Mouse (Mus musculus): ENCODE results near the gene Chsy1. TPM values are rescaled to one million over a fixed set of nuclear protein-coding genes. Genes with fewer than 3 reads are reported as not detected.

Chsy1 gene
- polyA plus RNA-seq, 1 experiment: not detected

- WGBS: 57% methylated on average over 7 of the region's 7 CpGs
- no peak overlapping the region for H3K4me3 ChIP-seq (ENCODE audit: insufficient read depth, low read depth, low read length)
- no peak for TF ChIP-seq CTCF (IDR thresholded peaks at IDR 0.05; ENCODE audit: insufficient read depth, low read depth, low read length)
- TF ChIP-seq POLR2A (IDR thresholded peaks at IDR 0.05; ENCODE audit: insufficient read depth, low read depth, low read length): no peak
- no peak overlapping the region for H3K27ac ChIP-seq (ENCODE audit: insufficient read depth, low read depth, low read length)
- H3K4me1 ChIP-seq (ENCODE audit: control insufficient read depth, insufficient read depth, low read length): peaks cover 3% of the 10 kb centered on the region
Observed at GRCm38 (mm10) chr7:66106581-66107056, 2.7 kb upstream of the Chsy1 start.

GRCm38 (mm10) chr7:66107206-66107605, 2.1 kb upstream of the Chsy1 start:
- 78% methylated on average over 11 of the region's 11 CpGs for WGBS
- no peak for TF ChIP-seq POLR2A (IDR thresholded peaks at IDR 0.05; ENCODE audit: insufficient read depth, low read depth, low read length)
- no peak for TF ChIP-seq CTCF (IDR thresholded peaks at IDR 0.05; ENCODE audit: insufficient read depth, low read depth, low read length)
- Histone ChIP-seq H3K4me1 (ENCODE audit: control insufficient read depth, insufficient read depth, low read length) (peaks cover 3% of the 10 kb centered on the region), H3K27ac (ENCODE audit: insufficient read depth, low read depth, low read length) (no peak overlapping the region), H3K4me3 (ENCODE audit: insufficient read depth, low read depth, low read length) (no peak overlapping the region)

GRCm38 (mm10) chr7:66107930-66108329, 1.4 kb upstream of the Chsy1 start:
- H3K27ac ChIP-seq (ENCODE audit: insufficient read depth, low read depth, low read length): no peak overlapping the region
- H3K4me1 ChIP-seq (ENCODE audit: control insufficient read depth, insufficient read depth, low read length): peaks cover 3% of the 10 kb centered on the region
- WGBS: 9% methylated on average over 7 of the region's 7 CpGs
- TF ChIP-seq POLR2A (IDR thresholded peaks at IDR 0.05; ENCODE audit: insufficient read depth, low read depth, low read length) (no peak), CTCF (IDR thresholded peaks at IDR 0.05; ENCODE audit: insufficient read depth, low read depth, low read length) (no peak)
- H3K4me3 ChIP-seq (ENCODE audit: insufficient read depth, low read depth, low read length): no peak overlapping the region

GRCm38 (mm10) chr7:66109855-66110635, 730 bp downstream of the Chsy1 start:
- 6% methylated on average over 77 of the region's 77 CpGs for WGBS
- H3K4me1 ChIP-seq (ENCODE audit: control insufficient read depth, insufficient read depth, low read length): peaks cover 3% of the 10 kb centered on the region
- no peak for TF ChIP-seq POLR2A (IDR thresholded peaks at IDR 0.05; ENCODE audit: insufficient read depth, low read depth, low read length)
- no peak for TF ChIP-seq CTCF (IDR thresholded peaks at IDR 0.05; ENCODE audit: insufficient read depth, low read depth, low read length)
- peak overlapping the region; percentile 78 for H3K4me3 ChIP-seq (ENCODE audit: insufficient read depth, low read depth, low read length)
- peak overlapping the region; percentile 68 for H3K27ac ChIP-seq (ENCODE audit: insufficient read depth, low read depth, low read length)

- WGBS: 5% methylated on average over 10 of the region's 10 CpGs
- TF ChIP-seq POLR2A (IDR thresholded peaks at IDR 0.05; ENCODE audit: insufficient read depth, low read depth, low read length): no peak
- no peak for TF ChIP-seq CTCF (IDR thresholded peaks at IDR 0.05; ENCODE audit: insufficient read depth, low read depth, low read length)
- Histone ChIP-seq H3K4me1 (ENCODE audit: control insufficient read depth, insufficient read depth, low read length) (peaks cover 4% of the 10 kb centered on the region), H3K27ac (ENCODE audit: insufficient read depth, low read depth, low read length) (peak overlapping the region; percentile 68), H3K4me3 (ENCODE audit: insufficient read depth, low read depth, low read length) (peak overlapping the region; percentile 78)
Observed at GRCm38 (mm10) chr7:66110636-66111112, 1.4 kb downstream of the Chsy1 start.

- no peak overlapping the region for H3K27ac ChIP-seq (ENCODE audit: insufficient read depth, low read depth, low read length)
- TF ChIP-seq POLR2A (IDR thresholded peaks at IDR 0.05; ENCODE audit: insufficient read depth, low read depth, low read length): no peak
- TF ChIP-seq CTCF (IDR thresholded peaks at IDR 0.05; ENCODE audit: insufficient read depth, low read depth, low read length): no peak
- 38% methylated on average over 10 of the region's 10 CpGs for WGBS
Observed at GRCm38 (mm10) chr7:66111211-66111610, 1.9 kb downstream of the Chsy1 start.

GRCm38 (mm10) chr7:66113561-66113960, 4.2 kb downstream of the Chsy1 start:
- no peak for TF ChIP-seq POLR2A (IDR thresholded peaks at IDR 0.05; ENCODE audit: insufficient read depth, low read depth, low read length)
- no peak for TF ChIP-seq CTCF (IDR thresholded peaks at IDR 0.05; ENCODE audit: insufficient read depth, low read depth, low read length)
- peaks cover 19% of the 10 kb centered on the region for H3K4me1 ChIP-seq (ENCODE audit: control insufficient read depth, insufficient read depth, low read length)
- WGBS: 59% methylated on average over 3 of the region's 3 CpGs

More at GRCm38 (mm10) chr7:66111211-66111610, 1.9 kb downstream of the Chsy1 start:
- peak overlapping the region; percentile 78 for H3K4me3 ChIP-seq (ENCODE audit: insufficient read depth, low read depth, low read length)
- peaks cover 9% of the 10 kb centered on the region for H3K4me1 ChIP-seq (ENCODE audit: control insufficient read depth, insufficient read depth, low read length)

GRCm38 (mm10) chr7:66115821-66116343, 6.6 kb downstream of the Chsy1 start:
- 75% methylated on average over 11 of the region's 11 CpGs for WGBS
- peaks cover 20% of the 10 kb centered on the region for H3K4me1 ChIP-seq (ENCODE audit: control insufficient read depth, insufficient read depth, low read length)
- H3K27ac ChIP-seq (ENCODE audit: insufficient read depth, low read depth, low read length): no peak overlapping the region
- no peak for TF ChIP-seq CTCF (IDR thresholded peaks at IDR 0.05; ENCODE audit: insufficient read depth, low read depth, low read length)
- TF ChIP-seq POLR2A (IDR thresholded peaks at IDR 0.05; ENCODE audit: insufficient read depth, low read depth, low read length): no peak
- H3K4me3 ChIP-seq (ENCODE audit: insufficient read depth, low read depth, low read length): no peak overlapping the region

More at GRCm38 (mm10) chr7:66113561-66113960, 4.2 kb downstream of the Chsy1 start:
- Histone ChIP-seq H3K27ac (ENCODE audit: insufficient read depth, low read depth, low read length) (no peak overlapping the region), H3K4me3 (ENCODE audit: insufficient read depth, low read depth, low read length) (no peak overlapping the region)

GRCm38 (mm10) chr7:66116906-66117482, 7.7 kb downstream of the Chsy1 start:
- H3K27ac ChIP-seq (ENCODE audit: insufficient read depth, low read depth, low read length): 0 out of 2 replicates have a peak overlapping the region, but pooled peaks have one; percentile 20
- no peak overlapping the region for H3K4me3 ChIP-seq (ENCODE audit: insufficient read depth, low read depth, low read length)
- TF ChIP-seq POLR2A (IDR thresholded peaks at IDR 0.05; ENCODE audit: insufficient read depth, low read depth, low read length) (no peak), CTCF (IDR thresholded peaks at IDR 0.05; ENCODE audit: insufficient read depth, low read depth, low read length) (no peak)
- H3K4me1 ChIP-seq (ENCODE audit: control insufficient read depth, insufficient read depth, low read length): peaks cover 22% of the 10 kb centered on the region
- WGBS: 79% methylated on average over 8 of the region's 8 CpGs
